Mouse (Mus musculus): ENCODE results near the gene Rimbp2. TPM values are rescaled to one million over a fixed set of nuclear protein-coding genes. Genes with fewer than 3 reads are reported as not detected.

Rimbp2 gene
- not detected for polyA plus RNA-seq (2014; fragmentation: Illumina TruSeq; extraction: RNeasy Lipid Tissue Mini Kit (QIAGEN cat#74804); ENCODE audit: insufficient read depth, low read depth, low replicate concordance)

GRCm38 (mm10) chr5:128953278-128954070 lies at the start of gene Rimbp2:
Gene Rimbp2 (minus strand): TSS chr5:128953486.

Other genes starting within 250 kb of the Rimbp2 start
- gene Stx2, start 55.1 kb upstream of the Rimbp2 start, polyA plus RNA-seq (2014; fragmentation: Illumina TruSeq; extraction: RNeasy Lipid Tissue Mini Kit (QIAGEN cat#74804); ENCODE audit: insufficient read depth, low read depth, low replicate concordance) = 11.1 TPM
- 140 TPM for gene Ran, start 66.6 kb upstream of the Rimbp2 start, polyA plus RNA-seq (2014; fragmentation: Illumina TruSeq; extraction: RNeasy Lipid Tissue Mini Kit (QIAGEN cat#74804); ENCODE audit: insufficient read depth, low read depth, low replicate concordance)
- 3.3 TPM for gene Adgrd1, start 143.3 kb upstream of the Rimbp2 start, polyA plus RNA-seq (2014; fragmentation: Illumina TruSeq; extraction: RNeasy Lipid Tissue Mini Kit (QIAGEN cat#74804); ENCODE audit: insufficient read depth, low read depth, low replicate concordance)